Mouse (Mus musculus) layer of hippocampus, adult 9-10 months (tissue): ENCODE data around the gene Ipo7.
"Not testable (repeated sequence)": the region's sequence is repeated elsewhere in the genome, so short reads cannot be mapped to it uniquely, and the experiment has no call there.

Source experiments
- DNase-seq: peaks from one replicate; pipeline ENCODE4 v3.0.0; 2022; ENCODE audit warnings: low spot score

Gene Ipo7

DNA sequence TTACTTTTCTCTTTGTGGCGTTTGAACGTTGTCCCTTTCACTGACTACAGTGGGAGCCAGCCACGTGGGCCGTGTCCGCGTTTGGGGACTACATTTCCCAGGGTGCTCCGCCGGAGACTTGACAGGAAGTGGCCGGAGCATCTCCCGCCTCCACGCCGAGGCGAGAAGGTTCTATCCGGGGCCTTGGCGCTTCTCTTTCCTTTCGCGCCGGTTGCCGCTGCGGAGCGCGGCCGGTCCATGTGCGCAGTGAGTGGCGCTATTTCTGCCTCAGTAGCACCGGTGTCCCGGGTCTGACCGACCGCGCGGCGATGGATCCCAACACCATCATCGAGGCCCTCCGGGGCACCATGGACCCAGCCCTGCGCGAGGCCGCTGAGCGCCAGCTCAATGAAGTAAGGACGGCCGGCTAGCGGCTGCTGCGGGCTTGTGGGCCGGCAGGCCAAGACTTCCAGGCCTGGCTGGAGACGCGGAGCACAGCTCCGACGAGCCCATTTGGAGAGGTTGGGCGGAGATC, at the start of gene Ipo7:
TSS of gene Ipo7 (plus strand) at position 158 of the 514 bp plus-strand sequence.
- DNase-seq, result peak; percentile 77

GRCm38 (mm10) chr7:109968924-109969450, 49.1 kb upstream of the Ipo7 start:
- no peak for DNase-seq

DNA sequence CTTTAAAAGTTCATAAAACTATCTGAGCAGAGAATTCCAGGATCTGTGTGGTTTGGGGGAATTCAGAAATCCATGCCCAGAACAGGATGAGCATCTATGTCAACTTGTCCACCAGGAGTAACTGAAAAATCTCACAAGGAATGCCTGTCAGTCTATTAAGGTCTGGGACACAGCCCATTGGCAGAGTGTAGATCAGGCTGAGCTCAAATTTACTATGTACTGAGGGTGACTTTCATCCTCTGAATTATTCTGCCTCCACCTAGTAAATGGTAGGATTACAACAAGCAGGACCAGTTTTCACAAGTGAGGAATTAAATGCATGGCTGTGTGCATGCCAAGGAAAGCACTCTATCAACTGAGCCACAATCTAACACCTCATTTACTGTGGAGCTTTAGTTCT, 48.5 kb upstream of the Ipo7 start:
- DNase-seq, result no peak

- no peak for DNase-seq
Observed at GRCm38 (mm10) chr7:109975966-109976715, 41.9 kb upstream of the Ipo7 start.

- DNase-seq, result not testable (repeated sequence)
Observed at GRCm38 (mm10) chr7:109977131-109977530, 40.9 kb upstream of the Ipo7 start.

DNA sequence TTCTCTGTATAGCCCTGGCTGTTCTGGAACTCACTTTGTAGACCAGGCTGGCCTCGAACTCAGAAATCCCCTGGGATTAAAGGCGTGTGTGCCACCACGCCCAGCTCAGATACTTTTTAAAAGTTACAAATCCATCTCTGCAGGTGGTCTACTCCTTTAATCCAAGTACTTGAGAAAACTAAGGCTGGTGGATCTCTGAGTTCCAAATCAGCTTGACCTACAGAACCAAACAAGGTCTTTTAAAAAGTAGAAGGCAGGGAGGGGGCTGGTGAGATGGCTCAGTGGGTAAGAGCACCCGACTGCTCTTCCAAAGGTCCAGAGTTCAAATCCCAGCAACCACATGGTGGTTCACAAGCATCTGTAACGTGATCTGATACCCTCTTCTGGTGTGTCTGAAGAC, 33.5 kb upstream of the Ipo7 start:
- DNase-seq, result not testable (repeated sequence)

- no peak for DNase-seq
Observed at GRCm38 (mm10) chr7:109985661-109986132, 32.4 kb upstream of the Ipo7 start.

DNA sequence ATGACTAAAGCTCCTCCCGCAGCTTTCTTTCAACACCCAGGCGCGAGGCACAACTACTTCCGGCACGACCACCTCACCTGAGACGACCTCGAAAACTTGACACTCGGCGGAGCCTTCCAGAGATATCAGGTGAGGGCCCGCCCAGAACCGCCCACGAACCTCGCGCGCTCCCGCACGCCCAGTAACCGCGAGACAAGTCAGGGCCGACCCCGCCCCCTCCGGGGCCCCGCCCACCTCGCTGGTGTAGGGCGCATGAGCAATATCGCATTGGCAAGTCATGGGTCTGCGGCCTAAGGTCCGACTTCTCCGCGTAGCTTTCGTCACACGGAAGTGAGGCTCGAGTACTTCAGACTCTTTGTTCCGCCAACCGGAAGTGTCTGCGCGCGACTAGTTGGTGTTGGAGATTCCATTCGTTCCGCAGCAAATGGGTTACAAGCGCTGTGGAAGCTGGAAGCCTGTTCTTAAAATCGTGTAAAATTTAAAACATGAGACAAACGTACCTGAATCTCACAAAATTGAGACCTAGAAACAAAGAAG, 31.9 kb upstream of the Ipo7 start:
- DNase-seq, result peak; percentile 97

DNA sequence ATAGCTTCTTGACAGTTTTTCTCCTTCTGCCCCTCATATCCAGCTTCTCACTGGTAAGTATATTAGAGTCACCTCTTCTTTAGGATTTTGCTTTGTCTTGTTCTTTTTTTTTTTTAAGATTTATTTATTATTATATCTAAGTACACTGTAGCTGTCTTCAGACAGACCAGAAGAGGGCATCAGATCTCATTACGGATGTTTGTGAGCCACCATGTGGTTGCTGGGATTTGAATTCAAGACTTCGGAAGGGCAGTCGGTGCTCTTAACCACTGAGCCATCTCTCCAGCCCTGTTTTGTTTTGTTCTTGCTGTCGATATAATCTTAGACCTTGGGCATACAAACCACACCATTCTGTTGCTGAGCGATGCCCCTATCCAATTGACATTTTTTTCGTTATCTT, 31.3 kb upstream of the Ipo7 start, which contains the start of gene Tmem41b:
TSS of gene Tmem41b (minus strand) at position 155 of the 400 bp plus-strand sequence.
- not testable (repeated sequence) for DNase-seq

DNA sequence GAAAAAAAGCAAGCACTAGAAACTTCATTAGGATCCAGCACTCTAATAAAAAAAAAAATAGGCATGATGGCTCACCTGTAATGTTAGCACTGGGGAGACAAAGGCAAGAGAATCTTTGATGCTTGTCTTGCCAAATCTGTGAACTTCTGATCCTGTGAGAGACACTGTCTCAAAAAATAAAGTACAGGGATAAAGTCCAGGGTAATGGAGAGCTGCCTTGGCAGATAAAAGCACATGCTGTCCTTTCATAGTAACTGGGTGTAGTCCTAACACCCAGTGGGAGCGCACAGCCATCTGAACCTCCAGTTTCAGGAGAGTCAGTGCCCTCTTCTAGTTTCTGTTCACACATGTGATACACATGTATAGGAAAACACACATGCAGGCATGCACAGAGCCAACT, 26.8 kb upstream of the Ipo7 start:
- DNase-seq, result no peak

GRCm38 (mm10) chr7:109993157-109993959, 24.7 kb upstream of the Ipo7 start:
- no peak for DNase-seq

GRCm38 (mm10) chr7:109998388-109998787, 19.7 kb upstream of the Ipo7 start:
- no peak for DNase-seq

DNA sequence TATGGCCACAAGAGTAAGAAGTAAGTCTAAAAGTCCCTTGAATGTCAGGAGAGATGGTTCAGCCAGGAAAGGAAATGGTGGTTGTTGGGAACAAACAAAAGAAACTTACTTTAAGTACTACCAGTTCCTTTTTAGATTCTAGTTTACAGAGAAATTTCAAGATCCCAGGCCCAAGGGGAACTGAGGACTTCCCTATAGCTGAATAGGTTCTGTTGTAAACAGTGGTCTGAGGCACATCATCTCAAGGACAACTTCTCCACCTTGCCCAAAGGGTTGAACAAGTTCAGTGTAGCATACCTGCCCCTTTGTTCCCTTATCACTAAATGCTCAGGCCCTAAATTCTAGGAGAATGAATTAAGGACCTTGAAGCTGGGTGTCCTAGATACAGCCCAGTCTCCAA, 16.0 kb upstream of the Ipo7 start:
- DNase-seq, result no peak

GRCm38 (mm10) chr7:110002968-110003367, 15.1 kb upstream of the Ipo7 start:
- no peak for DNase-seq

DNA sequence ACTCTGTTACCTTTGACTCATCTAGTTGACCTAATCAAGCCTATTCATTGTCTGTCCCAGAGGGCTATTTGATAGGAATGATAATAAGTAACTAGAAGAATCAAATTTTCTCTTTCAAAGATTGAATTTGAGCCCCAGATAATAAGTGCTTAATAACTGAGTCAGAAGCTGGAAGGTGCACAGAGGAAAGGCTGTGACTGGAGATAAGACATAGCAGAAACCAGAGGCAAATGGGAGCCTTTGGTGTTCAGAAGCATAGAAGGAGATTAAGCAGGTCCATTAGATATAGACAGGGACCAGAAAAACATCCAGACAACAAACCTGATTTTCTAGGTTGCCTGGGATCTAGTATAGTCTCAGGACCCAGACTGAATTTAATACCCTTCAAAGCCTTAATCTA, 12.1 kb upstream of the Ipo7 start:
- DNase-seq, result no peak

- DNase-seq, result no peak
Observed at GRCm38 (mm10) chr7:110006471-110007195, 11.4 kb upstream of the Ipo7 start.

DNA sequence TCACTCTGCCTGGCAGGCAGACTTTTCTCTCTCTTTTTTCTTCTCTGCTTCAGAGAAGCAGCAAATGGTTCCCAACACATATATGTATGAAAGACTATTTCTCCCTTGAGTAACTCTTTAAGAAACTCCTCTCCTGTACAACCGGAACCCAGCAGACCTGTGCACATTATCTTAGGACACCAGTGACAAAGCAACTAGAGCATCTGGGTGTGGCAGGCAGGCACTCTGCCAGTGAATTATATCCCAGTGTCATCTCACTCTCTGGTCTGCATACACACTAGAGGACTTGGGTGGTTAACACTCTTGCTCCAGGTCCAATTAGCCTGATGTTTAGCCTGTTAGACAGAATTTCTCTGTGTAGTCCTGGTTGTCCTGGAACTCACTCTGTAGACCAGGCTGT, 9.6 kb upstream of the Ipo7 start:
- DNase-seq, result no peak

- no peak for DNase-seq
Observed at GRCm38 (mm10) chr7:110009084-110009483, 9.0 kb upstream of the Ipo7 start.

- no peak for DNase-seq
Observed at GRCm38 (mm10) chr7:110011417-110011816, 6.7 kb upstream of the Ipo7 start.

GRCm38 (mm10) chr7:110014272-110014671, 3.8 kb upstream of the Ipo7 start:
- no peak for DNase-seq

- no peak for DNase-seq
Observed at GRCm38 (mm10) chr7:110018631-110019482, 783 bp downstream of the Ipo7 start.
